Mouse (Mus musculus): ENCODE data around the gene Kl.

DNA sequence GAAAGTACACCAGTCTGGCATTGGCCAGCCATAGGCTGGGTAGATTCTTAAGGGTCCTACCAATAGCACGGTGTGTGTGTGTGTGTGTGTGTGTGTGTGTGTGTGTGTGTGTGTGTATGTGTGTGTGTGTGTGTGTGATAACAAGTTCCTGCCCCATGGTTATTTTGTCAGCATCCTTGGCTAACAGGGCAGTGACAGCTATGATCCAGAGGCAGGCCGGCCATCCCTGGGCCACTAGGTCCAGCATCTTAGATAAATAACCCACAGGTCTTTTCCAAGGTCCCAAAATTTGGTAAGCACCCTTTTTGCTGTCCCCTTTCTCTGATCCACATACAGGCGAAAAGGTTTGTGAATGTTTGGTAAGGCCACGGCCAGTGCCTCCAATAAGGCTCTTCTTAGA is 49.6 kb downstream of the Kl start:
- TF ChIP-seq POLR2A (IDR thresholded peaks at IDR 0.05; ENCODE audit: borderline replicate concordance, extremely low read depth, low read depth, low read length) (no peak), CTCF (IDR thresholded peaks at IDR 0.05; ENCODE audit: insufficient read depth, low read length) (no peak)
